10 mouse cellular contexts compared by ENCODE assay signal in the genomic region with DNA sequence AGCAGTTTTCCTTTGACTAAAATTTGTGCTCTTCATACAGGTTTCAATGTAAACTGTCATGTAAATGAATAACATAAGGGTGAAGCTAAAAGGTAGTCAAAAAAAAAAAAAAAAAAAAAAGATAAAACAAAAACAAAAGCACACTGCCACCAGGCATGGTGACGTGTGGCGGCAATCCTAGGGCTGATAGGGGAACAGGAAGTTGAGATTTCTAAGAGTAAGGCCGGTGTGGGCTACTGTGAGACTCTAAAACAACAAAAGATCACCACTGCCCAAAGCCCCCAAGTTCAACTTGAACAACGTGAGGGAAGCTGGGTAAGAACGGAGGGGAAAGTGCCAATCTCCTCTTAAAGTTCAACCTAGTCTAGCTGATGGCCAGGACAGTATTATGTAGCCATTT. TPM values are rescaled to one million over a fixed set of nuclear protein-coding genes. Genes with fewer than 3 reads are reported as not detected.
DNase-seq lines count a peak whose midpoint lies in the region; ATAC-seq and TF ChIP-seq lines count a peak whose summit lies in the region.
"Had no signal": no experiment of that assay in that cellular context is flagged by ENCODE, and none has a peak within 500 bp of the region (broad histone marks: within the 10 kb centered on the region; RNA-seq: fewer than 3 reads in every experiment).

No protein-coding gene starts in this region.

- TF ChIP-seq CTCF in intestine, postnatal 0 days (IDR thresholded peaks at IDR 0.05; ENCODE audit: low read depth): no peak

- intact Hi-C loops in left cerebral cortex, postnatal 25 days (cut with DNase I): no loop called here

- H3K4me1 ChIP-seq in heart, embryonic 12.5 days (replicated peaks): peaks cover 38% of the 10 kb centered on the region
- peaks cover 13% of the 10 kb centered on the region for H3K4me1 ChIP-seq in neural tube, embryonic 12.5 days
- no peaks in the 10 kb centered on the region; the same call in none of the 2 replicates for H3K4me1 ChIP-seq in intestine, postnatal 0 days (replicated peaks; ENCODE audit: control insufficient read depth, insufficient read depth, low read length)
- peaks cover 20% of the 10 kb centered on the region for H3K4me1 ChIP-seq in stomach, embryonic 16.5 days (ENCODE audit: control insufficient read depth, insufficient read depth, low read length)

- H3K9me3 ChIP-seq in heart, embryonic 12.5 days (replicated peaks): no peaks in the 10 kb centered on the region
- H3K9me3 ChIP-seq in neural tube, embryonic 12.5 days: no peaks in the 10 kb centered on the region
- H3K9me3 ChIP-seq in intestine, postnatal 0 days (ENCODE audit: control insufficient read depth): no peaks in the 10 kb centered on the region
- no peaks in the 10 kb centered on the region for H3K9me3 ChIP-seq in stomach, embryonic 16.5 days (replicated peaks; ENCODE audit: control insufficient read depth, low read length)
- H3K9me3 ChIP-seq: G1E had no signal

- H3K27ac ChIP-seq in heart, embryonic 12.5 days (ENCODE audit: poor library complexity, severe bottlenecking): peak overlapping the region; percentile 87
- H3K27ac ChIP-seq in neural tube, embryonic 12.5 days: no peak overlapping the region
- no peak overlapping the region; the same call in 1 of the 2 replicates for H3K27ac ChIP-seq in intestine, postnatal 0 days (ENCODE audit: low read depth, low read length)
- H3K27ac ChIP-seq in stomach, embryonic 16.5 days (ENCODE audit: low read length): peak overlapping the region; percentile 58

- WGBS in heart, embryonic 12.5 days: 29% methylated on average over 5 of the region's 5 CpGs
- WGBS in neural tube, embryonic 12.5 days: 76% methylated on average over 5 of the region's 5 CpGs
- WGBS in intestine, postnatal 0 days: 44% methylated on average over 5 of the region's 5 CpGs
- WGBS in stomach, embryonic 16.5 days: 54% methylated on average over 5 of the region's 5 CpGs

- H3K4me3 ChIP-seq in heart, embryonic 12.5 days: peak overlapping the region; percentile 37
- H3K4me3 ChIP-seq in neural tube, embryonic 12.5 days: no peak overlapping the region
- H3K4me3 ChIP-seq in intestine, postnatal 0 days (ENCODE audit: low read depth, low read length): no peak overlapping the region
- peak overlapping the region; percentile 16 for H3K4me3 ChIP-seq in stomach, embryonic 16.5 days (replicated peaks; ENCODE audit: low read length)

- H3K27me3 ChIP-seq in heart, embryonic 12.5 days (replicated peaks): no peaks in the 10 kb centered on the region
- H3K27me3 ChIP-seq in neural tube, embryonic 12.5 days (replicated peaks): no peaks in the 10 kb centered on the region
- H3K27me3 ChIP-seq in intestine, postnatal 0 days (replicated peaks; ENCODE audit: control insufficient read depth, insufficient read depth, low read length): no peaks in the 10 kb centered on the region
- H3K27me3 ChIP-seq in stomach, embryonic 16.5 days (ENCODE audit: control insufficient read depth, insufficient read depth, low read length): no peaks in the 10 kb centered on the region

- peak overlapping the region; percentile 42; the same call in 1 of the 2 replicates for H3K9ac ChIP-seq in heart, embryonic 12.5 days
- no peak overlapping the region for H3K9ac ChIP-seq in neural tube, embryonic 12.5 days
- H3K9ac ChIP-seq in intestine, postnatal 0 days (ENCODE audit: low read depth, low read length): 0 out of 2 replicates have a peak overlapping the region, but pooled peaks have one; percentile 2
- H3K9ac ChIP-seq in stomach, embryonic 16.5 days (ENCODE audit: low read length): no peak overlapping the region

- peaks cover 20% of the 10 kb centered on the region for H3K36me3 ChIP-seq in heart, embryonic 12.5 days
- peaks cover 17% of the 10 kb centered on the region for H3K36me3 ChIP-seq in neural tube, embryonic 12.5 days
- 0 out of 2 replicates have a peak, but pooled peaks cover 4% of the 10 kb centered on the region for H3K36me3 ChIP-seq in intestine, postnatal 0 days (ENCODE audit: control insufficient read depth, insufficient read depth)
- no peaks in the 10 kb centered on the region; the same call in 1 of the 2 replicates for H3K36me3 ChIP-seq in stomach, embryonic 16.5 days (ENCODE audit: control insufficient read depth, insufficient read depth, low read length)

- peak overlapping the region; percentile 67 for H3K4me2 ChIP-seq in heart, embryonic 12.5 days
- H3K4me2 ChIP-seq in neural tube, embryonic 12.5 days (replicated peaks): 0 out of 2 replicates have a peak overlapping the region, but pooled peaks have one; percentile 13
- H3K4me2 ChIP-seq in intestine, postnatal 0 days (replicated peaks; ENCODE audit: low read depth): peak overlapping the region; percentile 39
- H3K4me2 ChIP-seq in stomach, embryonic 16.5 days (ENCODE audit: low read depth, low read length): peak overlapping the region; percentile 38; the same call in 1 of the 2 replicates

- no peak for ATAC-seq in heart, embryonic 12.5 days (ENCODE audit: insufficient number of reproducible peaks, low FRiP score)
- ATAC-seq in neural tube, embryonic 12.5 days (ENCODE audit: low FRiP score, low read depth): no peak
- ATAC-seq in intestine, postnatal 0 days: no peak
- no peak for ATAC-seq in stomach, embryonic 16.5 days (ENCODE audit: insufficient read depth, low FRiP score)

- DNase-seq in heart, adult 9 months (ENCODE audit: low spot score in 2 of 2): no peak
- no peak for DNase-seq in neural tube, embryonic 10.5 days (ENCODE audit: extremely low spot score, low spot score)
- DNase-seq in left cerebral cortex, postnatal 25 days (ENCODE audit: low spot score in 2 of 2): no peak
- no peak for DNase-seq in layer of hippocampus, adult 11-12 months (ENCODE audit: low spot score)
- DNase-seq: thymus, postnatal 4 days had no signal

RNA-seq across cellular contexts. Expression of gene Wdpcp, which starts 3.0 kb away (rescaled TPM):
- polyA plus RNA-seq in heart, embryonic 12.5 days (2016; fragmentation: Nextera tagmentation; extraction: Ambion mirVana): 7.4 and 8.0 TPM in 2 replicates
- 11.2 and 11.4 TPM in 2 replicates for polyA plus RNA-seq in neural tube, embryonic 12.5 days (2016; fragmentation: Nextera tagmentation; extraction: Ambion mirVana)
- 1.4 and 2.8 TPM in 2 replicates for polyA plus RNA-seq in intestine, postnatal 0 days (2015; fragmentation: Nextera tagmentation; extraction: Ambion mirVana)
- 8.9 and 9.2 TPM in 2 replicates for polyA plus RNA-seq in stomach, embryonic 16.5 days (2015; fragmentation: Nextera tagmentation; extraction: Ambion mirVana)
- total RNA-seq in left cerebral cortex, postnatal 25 days (2021): 10 to 100 TPM; 12.4 to 12.7 TPM

RNA-seq across cellular contexts. Expression of gene Mdh1, which starts 3.2 kb away (rescaled TPM):
- 1,323 and 1,326 TPM in 2 replicates for polyA plus RNA-seq in heart, embryonic 12.5 days (2016; fragmentation: Nextera tagmentation; extraction: Ambion mirVana)
- polyA plus RNA-seq in neural tube, embryonic 12.5 days (2016; fragmentation: Nextera tagmentation; extraction: Ambion mirVana): 379 and 396 TPM in 2 replicates
- 779 and 782 TPM in 2 replicates for polyA plus RNA-seq in intestine, postnatal 0 days (2015; fragmentation: Nextera tagmentation; extraction: Ambion mirVana)
- 443 and 498 TPM in 2 replicates for polyA plus RNA-seq in stomach, embryonic 16.5 days (2015; fragmentation: Nextera tagmentation; extraction: Ambion mirVana)
- total RNA-seq in left cerebral cortex, postnatal 25 days (2021): 100 to 1,000 TPM; 893 to 909 TPM

Comparison
In these comparisons a context has a peak if more than half of its experiments do, and no peak if none do; other contexts are left out.
1. H3K27ac ChIP-seq: peak in heart, embryonic 12.5 days (single experiment) and stomach, embryonic 16.5 days (single experiment); none in neural tube, embryonic 12.5 days (single experiment) and intestine, postnatal 0 days (single experiment).
2. H3K4me2 ChIP-seq: peak in every context shown above with its lines; median percentile 67 in heart, embryonic 12.5 days; 39 in intestine, postnatal 0 days; 38 in stomach, embryonic 16.5 days; 13 in neural tube, embryonic 12.5 days.
3. H3K4me3 ChIP-seq: peak in heart, embryonic 12.5 days (single experiment) and stomach, embryonic 16.5 days (single experiment); none in neural tube, embryonic 12.5 days (single experiment) and intestine, postnatal 0 days (single experiment).
4. H3K9ac ChIP-seq: peak in heart, embryonic 12.5 days (single experiment) and intestine, postnatal 0 days (single experiment); none in neural tube, embryonic 12.5 days (single experiment) and stomach, embryonic 16.5 days (single experiment).